Mouse (Mus musculus) kidney, adult 11 months (tissue): ENCODE data around the gene B3galt4.

ENCODE experiments used
- DNase-seq: peaks from one replicate; pipeline ENCODE4 v3.0.0; 2022

The B3galt4 gene

DNA sequence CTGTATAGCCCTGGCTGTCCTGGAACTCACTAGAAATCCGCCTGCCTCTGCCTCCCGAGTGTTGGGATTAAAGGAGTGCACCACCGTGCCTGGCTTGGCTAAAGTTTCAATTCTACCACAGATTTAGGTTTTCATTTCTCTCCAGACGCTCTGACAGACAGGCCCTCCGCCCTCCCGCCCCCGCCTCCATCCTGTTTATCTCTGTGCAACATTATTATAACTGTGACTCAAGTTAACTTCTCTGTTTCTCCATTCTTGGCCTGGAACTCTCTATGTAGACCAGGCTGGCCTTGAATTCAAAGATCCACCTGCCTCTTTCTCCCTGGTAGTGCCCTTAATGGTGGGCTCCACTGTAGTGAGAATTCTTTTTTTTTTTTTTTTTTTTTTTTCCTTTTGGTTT is 48.8 kb downstream of the B3galt4 start:
- DNase-seq: no peak

DNA sequence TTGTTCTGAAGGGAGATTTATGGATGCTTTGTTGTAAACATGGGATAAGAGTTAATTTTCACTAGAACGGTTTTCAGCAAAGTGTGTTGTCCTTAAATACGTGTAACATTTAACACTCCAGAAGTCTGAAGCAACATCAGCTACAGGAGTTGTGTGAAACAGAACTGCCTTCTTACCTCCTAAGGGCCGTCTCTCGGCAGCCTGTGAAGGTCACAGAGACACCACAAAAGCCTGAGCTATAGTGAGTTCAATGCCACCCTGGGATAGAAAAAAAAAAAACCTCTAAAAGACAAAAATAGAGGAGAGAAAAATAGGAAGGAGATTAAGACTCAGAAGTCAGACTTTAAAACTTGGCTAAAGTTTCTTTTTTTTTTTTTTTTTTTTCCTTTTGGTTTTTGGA is 49.2 kb downstream of the B3galt4 start:
- no peak for DNase-seq

GRCm38 (mm10) chr17:33901653-33902052 is 49.6 kb downstream of the B3galt4 start:
- DNase-seq: no peak

- no peak for DNase-seq
These were observed 50.3 kb downstream of the B3galt4 start for GRCm38 (mm10) chr17:33900989-33901314.

GRCm38 (mm10) chr17:33900281-33900988 is 50.9 kb downstream of the B3galt4 start:
- no peak for DNase-seq
